Mouse (Mus musculus): ENCODE data around the gene Tprg. TPM values are rescaled to one million over a fixed set of nuclear protein-coding genes. Genes with fewer than 3 reads are reported as not detected.

Gene Tprg
- polyA plus RNA-seq (2015; fragmentation: Nextera tagmentation; extraction: Ambion mirVana) = not detected in 2 replicates

DNA sequence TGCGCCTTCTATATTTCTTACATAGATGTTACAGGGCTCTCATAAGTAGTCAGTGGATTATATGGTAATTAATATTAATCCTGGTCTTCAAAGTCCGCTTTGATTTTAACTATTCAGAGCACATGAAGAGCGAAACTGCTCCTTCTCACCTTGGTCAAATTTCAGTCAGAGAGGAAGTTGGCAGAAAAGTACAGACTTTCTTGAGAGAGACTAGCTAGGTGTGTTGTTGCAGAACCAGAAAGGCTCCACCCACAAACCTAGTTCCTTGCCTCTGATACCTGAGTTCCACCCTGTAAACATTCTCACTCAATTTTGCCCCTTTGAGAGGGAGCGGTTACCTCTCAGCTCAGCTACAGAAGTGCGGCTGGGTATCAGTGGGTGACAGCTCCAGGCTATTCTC is at the start of gene Tprg:
TSS of gene Tprg (plus strand) at position 301 of the 400 bp plus-strand sequence.

Data from spleen, postnatal 0 days (tissue).